Mouse (Mus musculus) megakaryocyte, embryonic 14.5 days (primary cell): ENCODE results near the gene Klhl18.

Source experiments
- FLI1 ChIP-seq: IDR thresholded peaks from 2 replicates; pipeline ENCODE4 v1.6.1; 2012; ENCODE audit warnings: low read length, inconsistent platforms, mixed read lengths
- GATA1 ChIP-seq: IDR thresholded peaks from 3 replicates; pipeline ENCODE4 v1.6.1; 2012; ENCODE audit warnings: mixed read lengths, low read length, inconsistent platforms, borderline replicate concordance

GRCm38 (mm10) chr9:110413785-110414184 lies 62.7 kb downstream of the Klhl18 start:
- TF ChIP-seq GATA1 (no peak), FLI1 (no peak)
